Mouse (Mus musculus) testis, adult 2 months (tissue): ENCODE measurements around the gene Cux1.

Source experiments
- CTCF ChIP-seq: fragments of 200-500 bp; IDR thresholded peaks from 2 replicates; pipeline ENCODE4 v1.5.1; 2012; ENCODE audit warnings: low read depth, mild to moderate bottlenecking, inconsistent platforms, low read length, moderate library complexity; ENCODE audit not compliant: control insufficient read depth, insufficient read depth, insufficient replicate concordance
- POLR2A ChIP-seq: fragments of 200-500 bp; IDR thresholded peaks from 2 replicates; pipeline ENCODE4 v1.6.1; 2012; ENCODE audit warnings: low read depth, mild to moderate bottlenecking, inconsistent platforms, low read length, moderate library complexity; ENCODE audit not compliant: control insufficient read depth

- TF ChIP-seq POLR2A: no peak
- peak; percentile 49; the same call in 1 of the 2 replicates for TF ChIP-seq CTCF
These were observed 352.1 kb downstream of the Cux1 start for GRCm38 (mm10) chr5:136215211-136215610.
